Mouse (Mus musculus) heart, adult 18-20 months (tissue): ENCODE results near the gene Hoxa1. TPM values are rescaled to one million over a fixed set of nuclear protein-coding genes. Genes with fewer than 3 reads are reported as not detected.

Experiments
- DNase-seq, 2 experiments: peaks; one replicate each; pipeline ENCODE4 v3.0.0; 2021 to 2022; ENCODE audit warnings: mixed read lengths in 1 of 2
- total RNA-seq, 2 experiments: library from RNA; stranded (reverse); gene quantifications; 2 replicates each; pipeline ENCODE4 v1.2.3; 2021

Gene Hoxa1
- total RNA-seq, 2 experiments from 2014 or later, result 0.12 to 0.23 TPM

GRCm38 (mm10) chr6:52157466-52158275 is 446 bp downstream of the Hoxa1 start:
- DNase-seq, result no peak

- DNase-seq, result no peak
Observed at GRCm38 (mm10) chr6:52156551-52157200, 1.4 kb downstream of the Hoxa1 start.

- no peak for DNase-seq
Observed at GRCm38 (mm10) chr6:52155471-52155870, 2.6 kb downstream of the Hoxa1 start.

- no peak for DNase-seq
Observed at GRCm38 (mm10) chr6:52154044-52154443, 4.1 kb downstream of the Hoxa1 start.

GRCm38 (mm10) chr6:52153270-52153669 is 4.8 kb downstream of the Hoxa1 start:
- no peak for DNase-seq

- DNase-seq, result no peak
Observed at GRCm38 (mm10) chr6:52152226-52153193, 5.6 kb downstream of the Hoxa1 start.

GRCm38 (mm10) chr6:52151571-52151970 is 6.5 kb downstream of the Hoxa1 start:
- DNase-seq, result no peak

GRCm38 (mm10) chr6:52150401-52150966 is 7.6 kb downstream of the Hoxa1 start:
- DNase-seq, result no peak

- no peak for DNase-seq
Observed at GRCm38 (mm10) chr6:52139115-52139514, 19.0 kb downstream of the Hoxa1 start.

GRCm38 (mm10) chr6:52138576-52138975 is 19.5 kb downstream of the Hoxa1 start:
- no peak for DNase-seq

GRCm38 (mm10) chr6:52137841-52138535 is 20.1 kb downstream of the Hoxa1 start:
- no peak for DNase-seq

- no peak for DNase-seq
Observed at GRCm38 (mm10) chr6:52123673-52124072, 34.4 kb downstream of the Hoxa1 start.

- DNase-seq, result no peak
Observed at GRCm38 (mm10) chr6:52121173-52121572, 36.9 kb downstream of the Hoxa1 start.

- DNase-seq, result no peak
Observed at GRCm38 (mm10) chr6:52118903-52119635, 39.0 kb downstream of the Hoxa1 start.

- no peak for DNase-seq
Observed at GRCm38 (mm10) chr6:52115899-52116298, 42.2 kb downstream of the Hoxa1 start.

GRCm38 (mm10) chr6:52111846-52112245 is 46.3 kb downstream of the Hoxa1 start:
- no peak for DNase-seq

- no peak for DNase-seq
Observed at GRCm38 (mm10) chr6:52107400-52107799, 50.7 kb downstream of the Hoxa1 start.

GRCm38 (mm10) chr6:52106716-52107115 is 51.4 kb downstream of the Hoxa1 start:
- DNase-seq, result no peak

GRCm38 (mm10) chr6:52106178-52106577 is 51.9 kb downstream of the Hoxa1 start:
- no peak for DNase-seq
